Mouse (Mus musculus): ENCODE data around the gene Gcnt2. TPM values are rescaled to one million over a fixed set of nuclear protein-coding genes. Genes with fewer than 3 reads are reported as not detected.

Gcnt2 gene
- polyA plus RNA-seq, 1 experiment, result 6.3 TPM

DNA sequence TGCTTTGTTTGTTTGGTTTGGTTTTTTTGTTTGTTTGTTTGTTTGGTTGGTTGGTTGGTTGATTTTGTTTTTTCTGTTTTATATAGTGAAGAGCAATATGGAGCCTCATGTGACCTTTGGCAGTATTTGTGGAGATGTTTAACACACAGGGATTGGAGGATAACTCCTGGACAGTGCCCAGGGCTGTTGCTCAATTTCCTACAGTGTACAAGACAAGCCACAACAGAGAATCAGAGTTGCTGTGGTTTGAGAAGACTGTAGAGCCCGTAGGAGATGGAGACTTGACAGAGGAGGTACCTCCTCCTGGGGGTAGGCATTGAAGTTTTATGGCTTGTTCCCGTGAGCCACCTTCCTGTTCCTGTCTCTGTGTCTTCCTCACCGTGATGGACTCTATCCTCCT, 87.0 kb downstream of the Gcnt2 start:
- no peak for TF ChIP-seq MYOD1 (IDR thresholded peaks at IDR 0.05; ENCODE audit: control insufficient read depth, insufficient read length, low read depth)
- TF ChIP-seq CTCF (IDR thresholded peaks at IDR 0.05; ENCODE audit: control insufficient read depth, insufficient read depth, insufficient read length), result no peak
- no peak for TF ChIP-seq USF1 (IDR thresholded peaks at IDR 0.05; ENCODE audit: low read depth)
- no peak for TF ChIP-seq CEBPB (IDR thresholded peaks at IDR 0.05; ENCODE audit: low read depth)
- no peak for TF ChIP-seq MYOG (IDR thresholded peaks at IDR 0.05; ENCODE audit: control insufficient read depth, extremely low read depth, insufficient read length)
- no peak for TF ChIP-seq MAX (IDR thresholded peaks at IDR 0.05)
- no peak for TF ChIP-seq FOSL1 (IDR thresholded peaks at IDR 0.05; ENCODE audit: insufficient read depth, low read length, poor library complexity, severe bottlenecking)
- Histone ChIP-seq H3K79me3 (ENCODE audit: low read depth) (peaks cover 9% of the 10 kb centered on the region), H3K4me3 (ENCODE audit: insufficient read depth, poor library complexity, severe bottlenecking) (no peak overlapping the region), H3ac (ENCODE audit: control insufficient read depth, insufficient read length, low read depth) (no peak overlapping the region), H3K27me3 (ENCODE audit: control insufficient read depth, insufficient read depth, insufficient read length) (no peaks in the 10 kb centered on the region), H3K79me2 (ENCODE audit: control insufficient read depth, insufficient read depth) (peaks cover 46% of the 10 kb centered on the region), H3K36me3 (ENCODE audit: control insufficient read depth, insufficient read depth) (no peaks in the 10 kb centered on the region)

GRCm38 (mm10) chr13:40947538-40948205, 88.1 kb downstream of the Gcnt2 start:
- Histone ChIP-seq H3K36me3 (ENCODE audit: control insufficient read depth, insufficient read depth) (no peaks in the 10 kb centered on the region), H3K79me2 (ENCODE audit: control insufficient read depth, insufficient read depth) (peaks cover 46% of the 10 kb centered on the region), H3ac (ENCODE audit: control insufficient read depth, insufficient read length, low read depth) (no peak overlapping the region), H3K79me3 (ENCODE audit: low read depth) (peaks cover 9% of the 10 kb centered on the region), H3K4me3 (ENCODE audit: insufficient read depth, poor library complexity, severe bottlenecking) (no peak overlapping the region), H3K27me3 (ENCODE audit: control insufficient read depth, insufficient read depth, insufficient read length) (no peaks in the 10 kb centered on the region)
- TF ChIP-seq FOSL1 (IDR thresholded peaks at IDR 0.05; ENCODE audit: insufficient read depth, low read length, poor library complexity, severe bottlenecking), result no peak
- TF ChIP-seq CEBPB (IDR thresholded peaks at IDR 0.05; ENCODE audit: low read depth), result no peak
- no peak for TF ChIP-seq MYOD1 (IDR thresholded peaks at IDR 0.05; ENCODE audit: control insufficient read depth, insufficient read length, low read depth)
- no peak for TF ChIP-seq CTCF (IDR thresholded peaks at IDR 0.05; ENCODE audit: control insufficient read depth, insufficient read depth, insufficient read length)
- TF ChIP-seq MAX (IDR thresholded peaks at IDR 0.05), result no peak
- TF ChIP-seq USF1 (IDR thresholded peaks at IDR 0.05; ENCODE audit: low read depth), result no peak
- no peak for TF ChIP-seq MYOG (IDR thresholded peaks at IDR 0.05; ENCODE audit: control insufficient read depth, extremely low read depth, insufficient read length)

- TF ChIP-seq MYOG (IDR thresholded peaks at IDR 0.05; ENCODE audit: control insufficient read depth, extremely low read depth, insufficient read length), result no peak
- TF ChIP-seq CTCF (IDR thresholded peaks at IDR 0.05; ENCODE audit: control insufficient read depth, insufficient read depth, insufficient read length), result no peak
- no peak for TF ChIP-seq USF1 (IDR thresholded peaks at IDR 0.05; ENCODE audit: low read depth)
- no peak for TF ChIP-seq MAX (IDR thresholded peaks at IDR 0.05)
- TF ChIP-seq CEBPB (IDR thresholded peaks at IDR 0.05; ENCODE audit: low read depth), result no peak
- no peak for TF ChIP-seq FOSL1 (IDR thresholded peaks at IDR 0.05; ENCODE audit: insufficient read depth, low read length, poor library complexity, severe bottlenecking)
- TF ChIP-seq MYOD1 (IDR thresholded peaks at IDR 0.05; ENCODE audit: control insufficient read depth, insufficient read length, low read depth), result no peak
- H3K79me2 ChIP-seq (ENCODE audit: control insufficient read depth, insufficient read depth), result peaks cover 21% of the 10 kb centered on the region
- H3K27me3 ChIP-seq (ENCODE audit: control insufficient read depth, insufficient read depth, insufficient read length), result no peaks in the 10 kb centered on the region
- no peak overlapping the region for H3K4me3 ChIP-seq (ENCODE audit: insufficient read depth, poor library complexity, severe bottlenecking)
- H3K36me3 ChIP-seq (ENCODE audit: control insufficient read depth, insufficient read depth), result no peaks in the 10 kb centered on the region
- peaks cover 2% of the 10 kb centered on the region for H3K79me3 ChIP-seq (ENCODE audit: low read depth)
- H3ac ChIP-seq (ENCODE audit: control insufficient read depth, insufficient read length, low read depth), result no peak overlapping the region
Measured at GRCm38 (mm10) chr13:40951386-40951976, 91.9 kb downstream of the Gcnt2 start.

DNA sequence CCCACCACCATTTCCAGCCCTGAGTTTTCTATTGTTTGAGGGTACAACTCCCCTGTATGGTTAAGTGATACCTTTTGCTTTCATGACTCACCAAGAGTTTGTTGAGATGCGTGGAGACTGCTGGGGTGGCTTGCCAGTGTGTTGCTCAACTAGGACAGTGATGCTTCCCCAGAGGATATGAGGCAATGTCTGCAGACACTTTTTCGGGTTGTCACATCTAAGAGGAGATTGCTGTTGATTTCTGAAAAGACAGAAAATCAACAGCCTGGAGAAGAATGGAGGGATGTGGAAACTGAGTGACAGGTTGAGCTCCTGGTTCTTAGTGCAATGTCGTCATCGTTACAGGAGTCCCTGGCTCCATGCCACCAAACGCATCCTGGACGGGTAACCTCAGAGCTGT, 93.7 kb downstream of the Gcnt2 start:
- Histone ChIP-seq H3K79me2 (ENCODE audit: control insufficient read depth, insufficient read depth) (peaks cover 13% of the 10 kb centered on the region), H3K4me3 (ENCODE audit: insufficient read depth, poor library complexity, severe bottlenecking) (no peak overlapping the region), H3K36me3 (ENCODE audit: control insufficient read depth, insufficient read depth) (peaks cover 4% of the 10 kb centered on the region), H3K27me3 (ENCODE audit: control insufficient read depth, insufficient read depth, insufficient read length) (no peaks in the 10 kb centered on the region), H3K79me3 (ENCODE audit: low read depth) (peaks cover under 1% of the 10 kb centered on the region), H3ac (ENCODE audit: control insufficient read depth, insufficient read length, low read depth) (no peak overlapping the region)
- TF ChIP-seq FOSL1 (IDR thresholded peaks at IDR 0.05; ENCODE audit: insufficient read depth, low read length, poor library complexity, severe bottlenecking) (no peak), CEBPB (IDR thresholded peaks at IDR 0.05; ENCODE audit: low read depth) (peak; percentile 4)

DNA sequence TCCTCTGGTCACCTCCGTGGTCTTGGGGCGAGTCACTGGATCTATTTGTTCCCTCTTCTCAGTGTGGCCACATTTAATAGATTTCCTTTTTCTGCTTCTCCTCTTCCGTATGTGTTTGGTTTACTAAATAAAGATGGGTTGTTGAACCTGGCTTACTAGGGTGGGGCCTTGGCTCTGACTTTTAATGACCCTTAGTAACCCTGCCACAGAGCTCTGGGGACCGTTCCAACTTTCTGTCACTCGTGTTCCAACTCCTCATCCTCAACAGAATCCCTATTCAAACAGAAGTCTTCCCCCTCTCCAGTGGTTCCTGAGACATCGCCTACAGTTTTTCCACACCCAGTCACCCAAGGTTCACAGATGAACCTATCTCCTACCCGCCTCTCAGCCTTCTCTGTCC, 96.2 kb downstream of the Gcnt2 start:
- Histone ChIP-seq H3K36me3 (ENCODE audit: control insufficient read depth, insufficient read depth) (peaks cover 19% of the 10 kb centered on the region), H3K79me2 (ENCODE audit: control insufficient read depth, insufficient read depth) (peaks cover 6% of the 10 kb centered on the region), H3K27me3 (ENCODE audit: control insufficient read depth, insufficient read depth, insufficient read length) (no peaks in the 10 kb centered on the region), H3K79me3 (ENCODE audit: low read depth) (no peaks in the 10 kb centered on the region), H3ac (ENCODE audit: control insufficient read depth, insufficient read length, low read depth) (no peak overlapping the region), H3K4me3 (ENCODE audit: insufficient read depth, poor library complexity, severe bottlenecking) (no peak overlapping the region)
- TF ChIP-seq CTCF (IDR thresholded peaks at IDR 0.05; ENCODE audit: control insufficient read depth, insufficient read depth, insufficient read length) (no peak), MAX (IDR thresholded peaks at IDR 0.05) (no peak), USF1 (IDR thresholded peaks at IDR 0.05; ENCODE audit: low read depth) (no peak)

GRCm38 (mm10) chr13:40967609-40968008, 108.1 kb downstream of the Gcnt2 start:
- no peak overlapping the region for H3K4me3 ChIP-seq (ENCODE audit: insufficient read depth, poor library complexity, severe bottlenecking)
- no peaks in the 10 kb centered on the region for H3K36me3 ChIP-seq (ENCODE audit: control insufficient read depth, insufficient read depth)
- no peaks in the 10 kb centered on the region for H3K79me2 ChIP-seq (ENCODE audit: control insufficient read depth, insufficient read depth)
- no peak for TF ChIP-seq USF1 (IDR thresholded peaks at IDR 0.05; ENCODE audit: low read depth)
- TF ChIP-seq MAX (IDR thresholded peaks at IDR 0.05), result no peak
- TF ChIP-seq CEBPB (IDR thresholded peaks at IDR 0.05; ENCODE audit: low read depth), result no peak
- TF ChIP-seq FOSL1 (IDR thresholded peaks at IDR 0.05; ENCODE audit: insufficient read depth, low read length, poor library complexity, severe bottlenecking), result no peak
- no peak for TF ChIP-seq MYOD1 (IDR thresholded peaks at IDR 0.05; ENCODE audit: control insufficient read depth, insufficient read length, low read depth)
- TF ChIP-seq MYOG (IDR thresholded peaks at IDR 0.05; ENCODE audit: control insufficient read depth, extremely low read depth, insufficient read length), result no peak
- TF ChIP-seq CTCF (IDR thresholded peaks at IDR 0.05; ENCODE audit: control insufficient read depth, insufficient read depth, insufficient read length), result no peak
- no peaks in the 10 kb centered on the region for H3K79me3 ChIP-seq (ENCODE audit: low read depth)
- H3ac ChIP-seq (ENCODE audit: control insufficient read depth, insufficient read length, low read depth), result no peak overlapping the region
- H3K27me3 ChIP-seq (ENCODE audit: control insufficient read depth, insufficient read depth, insufficient read length), result no peaks in the 10 kb centered on the region
